Mouse (Mus musculus) stomach, postnatal 0 days (tissue): Measurements from ENCODE around the gene Olfr957. TPM values are rescaled to one million over a fixed set of nuclear protein-coding genes. Genes with fewer than 3 reads are reported as not detected.

Experiments used
- ATAC-seq: fragments of 200-750 bp; cut with Nextera tagmentation; 2 replicates; pipeline ENCODE4 v1.8.0; 2017; ENCODE audit not compliant: low FRiP score, low TSS enrichment
- DNase-seq: peaks from one replicate; pipeline ENCODE4 v3.0.0-alpha.2; 2016; ENCODE audit warnings: low spot score
- H3K27ac ChIP-seq: fragments of 300-500 bp; sonication (generic); replicated peaks from 2 replicates; pipeline ENCODE4 v1.5.1; 2014; ENCODE audit warnings: mild to moderate bottlenecking, control low read depth
- H3K27me3 ChIP-seq: fragments of 300-500 bp; sonication (generic); 2 replicates; pipeline ENCODE4 v1.6.1; 2014; ENCODE audit warnings: low read length; ENCODE audit not compliant: control insufficient read depth, insufficient read depth
- H3K36me3 ChIP-seq: fragments of 300-500 bp; sonication (generic); 2 replicates; pipeline ENCODE4 v1.6.1; 2014; ENCODE audit warnings: low read length, mixed read lengths; ENCODE audit not compliant: control insufficient read depth, insufficient read depth
- H3K4me1 ChIP-seq: fragments of 300-500 bp; sonication (generic); replicated peaks from 2 replicates; pipeline ENCODE4 v1.6.1; 2014; ENCODE audit warnings: antibody characterized with exemption; ENCODE audit not compliant: control insufficient read depth, insufficient read depth
- H3K4me2 ChIP-seq: fragments of 300-500 bp; sonication (generic); replicated peaks from 2 replicates; pipeline ENCODE4 v1.6.1; 2014; ENCODE audit warnings: low read depth, mild to moderate bottlenecking, control low read depth, moderate library complexity
- H3K4me3 ChIP-seq: fragments of 300-500 bp; sonication (generic); 2 replicates; pipeline ENCODE4 v1.5.1; 2014; ENCODE audit warnings: low read depth, low read length, control low read depth
- H3K9ac ChIP-seq: fragments of 300-500 bp; sonication (generic); 2 replicates; pipeline ENCODE4 v1.6.1; 2014; ENCODE audit warnings: mild to moderate bottlenecking, low read length, control low read depth, mixed read lengths
- H3K9me3 ChIP-seq: fragments of 300-500 bp; sonication (generic); 2 replicates; pipeline ENCODE4 v1.6.1; 2016; ENCODE audit warnings: low read length; ENCODE audit not compliant: control insufficient read depth
- CTCF ChIP-seq: IDR thresholded peaks from 2 replicates; pipeline ENCODE4 v1.5.1; 2016; ENCODE audit warnings: antibody characterized with exemption, low read depth, mild to moderate bottlenecking, moderate library complexity
- EP300 ChIP-seq: optimal IDR thresholded peaks from 2 replicates; pipeline ENCODE3; 2016; ENCODE audit warnings: antibody characterized with exemption
- WGBS: fragments of 180-500 bp; shearing (Covaris S2); extraction: QIAGEN DNeasy Blood & Tissue Kit; methylation state at CpG from one replicate; pipeline ENCODE4 v1.1.7; 2014; 5-methylcytosine and 5-hydroxymethylcytosine counted together
- polyA plus RNA-seq: library from polyadenylated mRNA; unstranded; fragments of >200 nt; fragmentation: Nextera tagmentation; extraction: Ambion mirVana; gene quantifications from 2 replicates; pipeline ENCODE4 v1.2.1, GENCODE M21; 2015

The Olfr957 gene
- not detected in 2 replicates for polyA plus RNA-seq

DNA sequence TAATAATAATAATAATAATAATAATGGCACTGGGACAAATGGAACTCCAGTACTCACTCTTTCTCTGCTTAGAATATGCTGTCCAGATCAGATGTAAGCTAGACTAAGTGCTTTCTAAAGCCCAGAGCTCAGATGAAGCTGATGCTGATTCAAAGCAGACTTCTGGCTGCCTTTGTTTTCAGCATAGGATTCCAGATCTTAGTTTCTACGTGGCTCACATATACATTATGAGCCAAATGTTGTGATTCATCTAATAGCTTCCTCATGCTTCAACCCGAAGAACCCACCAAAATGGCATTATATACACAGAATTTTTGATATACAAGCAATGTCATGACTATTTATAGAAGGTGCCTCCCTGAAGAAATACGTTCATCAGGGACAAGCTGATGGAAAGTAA is at the start of gene Olfr957:
Gene Olfr957 (minus strand): TSS at position 279 of the 400 bp plus-strand sequence.
- DNase-seq, result no peak
- no peak within 1 kb of the TSS for H3K27ac ChIP-seq
- no peak for ATAC-seq
- 29% methylated on average over 3 of the region's 3 CpGs for WGBS
- H3K4me3 ChIP-seq, result no peak within 1 kb of the TSS
- no peaks in the 10 kb centered on the region for H3K27me3 ChIP-seq
- H3K4me1 ChIP-seq, result no peaks in the 10 kb centered on the region
- H3K36me3 ChIP-seq, result no peaks in the 10 kb centered on the region
- H3K9ac ChIP-seq, result no peak within 1 kb of the TSS
- TF ChIP-seq EP300 (no peak), CTCF (no peak)
- no peak within 1 kb of the TSS for H3K4me2 ChIP-seq
- no peaks in the 10 kb centered on the region for H3K9me3 ChIP-seq

DNA sequence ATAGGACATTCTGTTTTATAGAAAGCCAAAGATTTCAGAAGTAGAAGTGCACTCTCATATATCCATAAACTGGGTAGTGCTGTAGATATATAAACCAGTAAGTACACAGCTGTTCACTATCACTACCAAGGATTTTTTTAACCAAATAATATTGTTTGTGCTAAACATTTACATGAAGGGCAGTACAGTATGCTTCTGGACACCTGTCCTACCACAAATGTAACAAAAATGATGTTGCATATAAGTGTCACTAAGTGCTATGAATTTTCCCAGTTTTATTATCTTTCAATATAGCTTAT is 42.7 kb upstream of the Olfr957 start:
- Histone ChIP-seq H3K4me2 (no peak overlapping the region), H3K36me3 (no peaks in the 10 kb centered on the region), H3K27ac (no peak overlapping the region), H3K4me1 (no peaks in the 10 kb centered on the region), H3K27me3 (no peaks in the 10 kb centered on the region), H3K4me3 (no peak overlapping the region), H3K9ac (no peak overlapping the region), H3K9me3 (no peaks in the 10 kb centered on the region)
- no peak for TF ChIP-seq CTCF
- TF ChIP-seq EP300, result no peak
- ATAC-seq, result no peak
- DNase-seq, result no peak

DNA sequence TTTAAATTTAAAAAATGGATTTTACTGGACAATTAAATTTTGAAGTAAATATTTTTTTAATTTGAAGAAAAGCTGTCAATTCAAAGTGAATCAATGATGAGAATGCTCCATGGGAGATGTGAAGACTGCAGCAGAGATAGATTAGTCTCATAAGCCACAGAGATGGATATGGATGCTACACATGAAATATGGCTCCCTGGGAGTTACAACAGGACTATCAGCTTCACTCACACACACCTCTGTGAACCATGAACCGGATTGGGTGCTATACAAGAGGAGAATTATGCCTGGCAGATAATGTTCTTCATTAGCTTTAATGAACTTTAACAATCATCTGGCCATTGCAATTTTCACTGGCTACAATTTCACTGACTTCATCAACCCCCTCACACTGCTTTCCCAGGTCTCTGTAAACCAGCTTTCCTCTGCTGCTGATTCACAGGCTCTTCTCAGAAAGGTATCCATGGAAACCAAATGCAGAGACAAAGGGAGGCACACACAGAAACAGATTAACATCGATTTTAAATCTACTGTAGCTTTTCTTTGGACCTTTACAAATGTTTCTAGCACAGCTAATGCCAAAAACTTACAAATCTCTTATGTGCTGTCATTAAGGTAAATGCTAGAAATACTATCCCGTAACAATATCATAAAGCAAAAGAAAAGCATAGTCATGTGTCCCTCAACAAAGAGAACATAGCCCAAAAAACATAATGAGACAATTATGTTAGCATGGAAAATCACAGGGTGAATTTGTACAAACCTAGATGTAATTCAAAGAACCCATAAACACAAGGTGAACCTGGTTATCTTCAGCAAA is 42.1 kb upstream of the Olfr957 start:
- no peaks in the 10 kb centered on the region for H3K36me3 ChIP-seq
- no peak overlapping the region for H3K4me2 ChIP-seq
- H3K9me3 ChIP-seq, result no peaks in the 10 kb centered on the region
- no peaks in the 10 kb centered on the region for H3K4me1 ChIP-seq
- no peaks in the 10 kb centered on the region for H3K27me3 ChIP-seq
- TF ChIP-seq EP300, result no peak
- TF ChIP-seq CTCF, result no peak
- H3K9ac ChIP-seq, result no peak overlapping the region
- DNase-seq (no peak), ATAC-seq (no peak)
- H3K27ac ChIP-seq, result no peak overlapping the region
- H3K4me3 ChIP-seq, result no peak overlapping the region
- 51% methylated on average over 3 of the region's 3 CpGs for WGBS

DNA sequence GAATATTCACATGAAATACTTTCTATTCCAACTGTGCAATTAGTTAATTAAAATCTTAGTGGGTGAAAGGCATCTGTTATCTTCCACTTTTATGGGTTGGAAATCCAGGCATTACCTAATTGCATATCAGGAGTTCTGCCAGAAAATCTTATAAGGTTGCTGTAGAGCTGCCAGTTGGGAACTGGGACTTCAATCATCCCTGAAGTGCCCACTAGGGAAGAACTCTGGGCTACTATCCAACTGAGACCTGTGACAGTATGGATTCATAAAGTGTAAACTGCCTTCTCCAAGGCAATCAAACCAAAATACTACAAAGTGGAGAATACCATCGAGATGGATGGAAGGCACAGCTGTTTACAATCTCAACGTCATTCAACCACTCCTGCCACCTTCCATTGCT is 38.3 kb upstream of the Olfr957 start, which contains the start of gene Olfr958:
Gene Olfr958 (minus strand): TSS at position 109 of the 400 bp plus-strand sequence.
- H3K9ac ChIP-seq, result no peak within 1 kb of the TSS
- TF ChIP-seq EP300 (no peak), CTCF (no peak)
- no peak within 1 kb of the TSS for H3K4me2 ChIP-seq
- no peaks in the 10 kb centered on the region for H3K27me3 ChIP-seq
- no peaks in the 10 kb centered on the region for H3K36me3 ChIP-seq
- WGBS, result 51% methylated on average over 2 of the region's 2 CpGs
- DNase-seq, result no peak
- H3K4me3 ChIP-seq, result no peak within 1 kb of the TSS
- H3K9me3 ChIP-seq, result no peaks in the 10 kb centered on the region
- no peak within 1 kb of the TSS for H3K27ac ChIP-seq
- ATAC-seq, result no peak
- no peaks in the 10 kb centered on the region for H3K4me1 ChIP-seq

DNA sequence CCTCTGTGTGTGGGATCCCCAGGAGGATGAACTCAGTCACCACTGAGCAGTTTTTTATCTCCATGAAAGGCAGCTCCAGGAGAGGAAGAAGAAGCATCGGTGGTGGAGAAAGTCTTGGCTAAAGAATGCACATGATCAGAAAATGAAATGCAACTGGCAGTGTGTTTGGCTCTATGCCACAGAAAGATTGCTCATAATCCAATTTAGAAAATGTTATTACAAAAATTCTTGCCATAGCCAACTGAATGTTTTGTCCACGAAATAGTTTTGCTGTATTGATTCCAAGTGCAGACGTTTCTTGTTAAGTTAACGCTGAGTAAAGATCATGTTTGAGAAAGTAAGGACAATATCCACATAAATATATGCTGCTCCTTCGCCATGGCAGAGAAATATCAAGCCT is 35.2 kb upstream of the Olfr957 start:
- WGBS, result 51% methylated on average over 5 of the region's 5 CpGs
- Histone ChIP-seq H3K9ac (no peak overlapping the region), H3K27ac (no peak overlapping the region), H3K4me3 (no peak overlapping the region), H3K9me3 (no peaks in the 10 kb centered on the region), H3K36me3 (no peaks in the 10 kb centered on the region), H3K4me2 (no peak overlapping the region), H3K27me3 (no peaks in the 10 kb centered on the region), H3K4me1 (no peaks in the 10 kb centered on the region)
- no peak for DNase-seq
- no peak for ATAC-seq
- no peak for TF ChIP-seq CTCF
- TF ChIP-seq EP300, result no peak

DNA sequence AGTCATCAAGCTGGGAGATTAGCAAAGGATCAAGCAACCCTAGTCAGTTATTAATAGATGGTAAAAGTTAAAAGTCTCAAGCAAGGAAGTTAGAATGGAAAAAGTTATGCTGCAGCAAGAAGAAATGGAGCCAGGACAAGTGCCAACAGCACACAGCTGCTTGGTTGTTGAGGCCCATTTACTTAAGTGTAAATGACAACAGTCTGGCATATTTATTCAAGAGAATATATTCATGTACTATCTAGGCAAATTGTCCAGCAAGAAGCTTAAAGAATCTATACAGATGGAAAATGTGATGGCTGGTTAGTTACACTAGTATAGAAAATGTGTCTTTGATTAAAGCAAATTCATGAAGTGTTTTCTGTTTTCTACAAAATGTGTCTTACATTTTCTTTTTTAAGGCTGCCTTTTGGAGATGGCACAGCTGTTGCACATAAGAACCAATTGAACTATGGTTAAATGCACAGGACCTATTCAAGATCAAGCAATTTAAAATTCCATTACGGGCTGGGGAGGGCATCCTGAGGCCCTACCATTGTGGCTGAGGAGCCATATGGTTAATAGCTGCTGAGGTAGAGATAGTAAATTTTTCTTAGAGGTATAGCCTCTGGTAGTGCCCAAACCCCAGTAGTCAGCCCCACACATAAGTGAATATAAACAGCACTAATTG is 8.1 kb upstream of the Olfr957 start:
- Histone ChIP-seq H3K4me3 (no peak overlapping the region), H3K4me2 (no peak overlapping the region), H3K27me3 (no peaks in the 10 kb centered on the region), H3K9ac (no peak overlapping the region), H3K27ac (no peak overlapping the region), H3K4me1 (no peaks in the 10 kb centered on the region), H3K9me3 (no peaks in the 10 kb centered on the region), H3K36me3 (no peaks in the 10 kb centered on the region)
- TF ChIP-seq CTCF, result no peak
- TF ChIP-seq EP300, result no peak
- DNase-seq (no peak), ATAC-seq (no peak)
- WGBS, result 61% methylated on average over 1 of the region's 1 CpGs
